Mouse (Mus musculus): Measurements from ENCODE around the gene Mlh3.

DNA sequence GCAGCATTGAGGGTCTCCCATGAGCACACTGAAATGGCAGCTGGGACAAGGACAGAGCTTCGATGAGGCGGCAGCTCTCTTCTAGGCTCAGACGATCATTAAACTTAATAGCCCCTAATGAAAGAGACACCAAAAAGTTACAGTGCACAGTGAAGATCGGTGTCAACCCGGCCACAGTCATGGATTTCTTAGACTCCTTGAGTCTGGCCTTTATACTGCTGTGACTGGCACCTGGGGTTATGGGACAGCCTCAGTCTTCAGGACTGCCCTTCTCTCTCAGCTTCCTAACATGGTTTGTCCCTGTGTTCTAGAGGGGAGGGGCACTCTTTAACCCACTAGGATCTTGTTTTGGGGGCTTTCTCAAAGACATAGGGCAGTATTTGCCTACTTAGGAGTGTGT is 32.8 kb downstream of the Mlh3 start:
- TF ChIP-seq CTCF (IDR thresholded peaks at IDR 0.05; ENCODE audit: extremely low read depth, insufficient read length, insufficient replicate concordance, low read depth, low read length) (no peak), POLR2A (IDR thresholded peaks at IDR 0.05; ENCODE audit: low read depth, low read length) (no peak)

Measured in small intestine, adult 2 months (tissue).